Mouse (Mus musculus): ENCODE data around the gene Psg16.
A peak's percentile ranks its signal among the peaks of the same experiment; 100 is the strongest.

DNA sequence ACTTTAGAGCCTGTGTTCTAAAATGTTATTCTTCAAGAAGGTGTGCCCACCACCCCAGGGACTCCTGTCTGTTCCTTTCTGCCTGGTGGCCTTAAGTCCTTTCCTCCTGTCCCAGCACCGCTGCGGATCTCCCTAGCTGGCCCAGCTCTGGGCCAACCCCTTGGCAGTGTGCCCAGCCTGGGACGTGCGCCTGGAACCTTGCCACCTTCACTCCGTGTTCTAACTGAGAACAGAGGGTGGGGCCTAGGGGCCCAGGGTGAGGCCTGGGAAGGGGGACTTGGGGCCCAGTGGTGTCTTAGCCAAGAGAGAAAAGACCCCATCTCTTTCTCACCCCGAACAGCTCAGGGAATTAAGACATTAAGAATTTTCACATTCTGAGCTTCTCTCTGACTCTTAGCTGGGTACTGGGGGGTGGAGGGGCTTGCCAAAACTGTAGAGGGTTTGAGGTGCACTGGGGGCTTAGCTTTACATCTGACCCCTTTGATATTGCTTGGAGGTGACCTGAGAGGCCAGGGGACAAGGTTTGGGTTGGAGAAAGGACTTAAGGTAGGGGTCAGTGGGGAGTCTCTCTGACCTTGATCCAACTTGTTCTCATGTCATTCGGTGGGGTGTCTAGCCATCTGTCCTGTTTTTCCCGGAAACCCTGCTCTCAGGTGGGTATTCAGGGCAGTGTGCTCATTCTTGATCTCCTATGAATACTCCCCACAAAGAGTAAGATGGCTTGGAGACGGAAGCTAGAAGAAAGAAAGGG, 13.6 kb upstream of the Psg16 start:
- TF ChIP-seq KAT2A (conservative IDR thresholded peaks at IDR 0.05; ENCODE audit: low read depth, low read length) (no peak), POLR2A (IDR thresholded peaks at IDR 0.05; ENCODE audit: control insufficient read depth in 1 of 2, insufficient read depth in 1 of 2, low read depth in 1 of 2, low read length in 2 of 2, poor library complexity in 1 of 2) (peak; percentile 19 to 62; a peak in 1 of 4 replicates)
